Mouse (Mus musculus) heart, embryonic 11.5 days (tissue): ENCODE measurements at regions not wholly inside any gene's neighbourhood (a gene's known extent, or its start where the extent isn't known, plus 50 kb on each side); places are given as distances from the start of the nearest gene placed in this dataset.

Source experiments
- ATAC-seq: fragments of 200-750 bp; cut with Nextera tagmentation; replicated peaks from 2 replicates; pipeline ENCODE4 v1.8.0; 2017; ENCODE audit warnings: moderate library complexity; ENCODE audit not compliant: insufficient number of reproducible peaks, low FRiP score, low TSS enrichment
- H3K27ac ChIP-seq: fragments of 300-500 bp; sonication (generic); 2 replicates; pipeline ENCODE4 v1.5.1; 2014; ENCODE audit warnings: mild to moderate bottlenecking, low read depth, low read length
- H3K27me3 ChIP-seq: fragments of 300-500 bp; sonication (generic); 2 replicates; pipeline ENCODE4 v1.6.1; 2014; ENCODE audit warnings: mild to moderate bottlenecking, low read length, mixed read lengths; ENCODE audit not compliant: control insufficient read depth, insufficient read depth
- H3K36me3 ChIP-seq: fragments of 300-500 bp; sonication (generic); 2 replicates; pipeline ENCODE4 v1.6.1; 2014; ENCODE audit warnings: mild to moderate bottlenecking, low read length, moderate library complexity, mixed read lengths; ENCODE audit not compliant: control insufficient read depth, insufficient read depth
- H3K4me1 ChIP-seq: fragments of 300-500 bp; sonication (generic); 2 replicates; pipeline ENCODE4 v1.6.1; 2014; ENCODE audit warnings: low read length; ENCODE audit not compliant: control insufficient read depth, insufficient read depth
- H3K4me2 ChIP-seq: fragments of 300-500 bp; sonication (generic); 2 replicates; pipeline ENCODE4 v1.6.1; 2014; ENCODE audit warnings: mild to moderate bottlenecking, moderate library complexity
- H3K4me3 ChIP-seq: fragments of 300-500 bp; sonication (generic); 2 replicates; pipeline ENCODE4 v1.5.1; 2014; ENCODE audit warnings: low read depth, low read length
- H3K9ac ChIP-seq: fragments of 300-500 bp; sonication (generic); 2 replicates; pipeline ENCODE4 v1.6.1; 2014; ENCODE audit warnings: mild to moderate bottlenecking, low read depth, low read length, moderate library complexity
- H3K9me3 ChIP-seq: fragments of 300-500 bp; sonication (generic); replicated peaks from 2 replicates; pipeline ENCODE4 v1.6.1; 2016; ENCODE audit warnings: low read length; ENCODE audit not compliant: control insufficient read depth
- WGBS: fragments of 180-500 bp; shearing (Covaris S2); extraction: QIAGEN DNeasy Blood & Tissue Kit; methylation state at CpG from one replicate; pipeline ENCODE4 v1.1.7; 2014; ENCODE audit not compliant: insufficient replicate concordance; 5-methylcytosine and 5-hydroxymethylcytosine counted together

- 79% methylated on average over 7 of the region's 7 CpGs for WGBS
- Histone ChIP-seq H3K4me3 (no peak overlapping the region), H3K4me1 (no peaks in the 10 kb centered on the region), H3K4me2 (no peak overlapping the region), H3K9ac (no peak overlapping the region), H3K27ac (no peak overlapping the region), H3K9me3 (no peaks in the 10 kb centered on the region), H3K36me3 (no peaks in the 10 kb centered on the region), H3K27me3 (no peaks in the 10 kb centered on the region)
- ATAC-seq, result no peak
These were observed 346.5 kb downstream of the Prdm2 start for GRCm38 (mm10) chr4:142866341-142866740.

DNA sequence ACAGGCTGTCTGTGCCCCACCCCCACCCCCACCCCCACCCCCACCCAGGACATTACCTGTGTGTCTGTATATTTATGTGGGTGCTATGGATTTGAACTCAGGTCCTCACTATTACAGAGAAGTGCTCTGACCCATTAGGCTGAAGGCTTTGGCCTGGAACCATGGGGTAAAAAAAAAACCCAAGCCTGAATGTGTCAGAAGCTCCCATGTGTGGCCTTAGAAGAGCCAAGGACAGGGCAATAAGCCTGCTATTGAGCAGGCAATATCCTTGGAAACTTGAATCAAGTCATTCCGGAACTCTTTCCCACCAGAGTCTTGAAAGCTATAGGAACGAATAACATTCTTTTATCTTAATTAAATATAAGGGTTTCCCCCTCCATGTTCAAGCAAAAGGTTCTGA lies 347.2 kb downstream of the Prdm2 start:
- H3K27ac ChIP-seq, result no peak overlapping the region
- H3K9ac ChIP-seq, result no peak overlapping the region
- H3K27me3 ChIP-seq, result no peaks in the 10 kb centered on the region
- H3K4me1 ChIP-seq, result no peaks in the 10 kb centered on the region
- no peaks in the 10 kb centered on the region for H3K9me3 ChIP-seq
- WGBS, result 94% methylated on average over 2 of the region's 2 CpGs
- no peaks in the 10 kb centered on the region for H3K36me3 ChIP-seq
- no peak for ATAC-seq
- H3K4me2 ChIP-seq, result no peak overlapping the region
- H3K4me3 ChIP-seq, result no peak overlapping the region

DNA sequence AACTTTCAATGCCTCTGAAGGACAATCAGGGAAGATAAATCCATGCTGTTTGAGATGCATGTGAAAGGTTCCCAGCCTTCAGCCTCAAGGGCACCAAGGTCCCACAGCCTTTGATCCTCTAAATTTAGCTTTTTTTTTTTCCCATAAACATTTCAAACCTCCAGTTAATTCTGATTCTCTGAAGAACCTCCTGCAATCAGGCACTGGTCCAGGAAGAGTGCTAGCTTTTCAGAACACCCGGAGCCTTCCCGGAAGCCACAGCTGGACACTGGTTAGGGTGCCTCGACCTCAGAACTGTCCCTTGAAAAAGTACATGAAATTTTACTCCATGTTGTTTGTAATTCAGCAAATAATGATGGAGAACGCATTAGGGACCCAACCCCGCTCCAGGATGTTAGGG lies 348.9 kb downstream of the Prdm2 start:
- no peak overlapping the region for H3K4me2 ChIP-seq
- WGBS, result 74% methylated on average over 5 of the region's 5 CpGs
- no peak overlapping the region for H3K9ac ChIP-seq
- H3K27me3 ChIP-seq, result no peaks in the 10 kb centered on the region
- no peaks in the 10 kb centered on the region for H3K4me1 ChIP-seq
- no peak overlapping the region for H3K4me3 ChIP-seq
- no peaks in the 10 kb centered on the region for H3K36me3 ChIP-seq
- no peak overlapping the region for H3K27ac ChIP-seq
- no peak for ATAC-seq
- H3K9me3 ChIP-seq, result no peaks in the 10 kb centered on the region

DNA sequence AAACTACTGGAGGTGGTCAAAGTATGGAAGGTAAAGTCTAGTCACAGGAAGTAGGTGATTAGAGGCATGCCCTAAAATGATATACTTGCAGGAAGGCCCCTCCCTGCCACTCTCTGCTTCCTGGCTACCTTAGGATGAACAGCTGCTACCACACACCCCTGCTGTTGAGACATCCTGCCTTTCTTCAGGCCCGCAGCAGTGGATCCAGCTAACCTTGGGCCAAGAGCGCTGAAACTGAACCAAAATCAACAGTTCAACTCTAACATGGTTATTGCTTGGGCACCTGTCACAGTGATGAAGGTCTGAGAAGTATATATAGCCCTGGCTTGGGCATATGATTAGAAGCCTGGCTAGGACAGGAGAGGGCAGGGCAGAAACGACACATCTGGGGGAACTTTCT lies 352.4 kb downstream of the Prdm2 start:
- ATAC-seq, result no peak
- H3K36me3 ChIP-seq, result no peaks in the 10 kb centered on the region
- no peak overlapping the region for H3K4me2 ChIP-seq
- H3K9me3 ChIP-seq, result no peaks in the 10 kb centered on the region
- H3K27ac ChIP-seq, result no peak overlapping the region
- H3K4me3 ChIP-seq, result no peak overlapping the region
- H3K27me3 ChIP-seq, result no peaks in the 10 kb centered on the region
- H3K9ac ChIP-seq, result no peak overlapping the region
- WGBS, result 88% methylated on average over 3 of the region's 3 CpGs
- H3K4me1 ChIP-seq, result no peaks in the 10 kb centered on the region

- no peaks in the 10 kb centered on the region for H3K36me3 ChIP-seq
- ATAC-seq, result no peak
These were observed 356.2 kb downstream of the Prdm2 start for GRCm38 (mm10) chr4:142856626-142857025.

GRCm38 (mm10) chr4:142855635-142856034 lies 357.2 kb downstream of the Prdm2 start:
- Histone ChIP-seq H3K9ac (no peak overlapping the region), H3K4me1 (no peaks in the 10 kb centered on the region), H3K4me3 (no peak overlapping the region), H3K27ac (no peak overlapping the region), H3K9me3 (no peaks in the 10 kb centered on the region; the same call in 1 of the 2 replicates), H3K36me3 (no peaks in the 10 kb centered on the region), H3K4me2 (no peak overlapping the region), H3K27me3 (no peaks in the 10 kb centered on the region)
- no peak for ATAC-seq
- 82% methylated on average over 6 of the region's 6 CpGs for WGBS

More at GRCm38 (mm10) chr4:142856626-142857025, 356.2 kb downstream of the Prdm2 start:
- Histone ChIP-seq H3K4me2 (no peak overlapping the region), H3K9ac (no peak overlapping the region), H3K27ac (no peak overlapping the region), H3K27me3 (no peaks in the 10 kb centered on the region), H3K4me1 (no peaks in the 10 kb centered on the region), H3K4me3 (no peak overlapping the region), H3K9me3 (no peaks in the 10 kb centered on the region; the same call in 1 of the 2 replicates)
- 57% methylated on average over 6 of the region's 6 CpGs for WGBS

GRCm38 (mm10) chr4:142853924-142854323 lies 358.9 kb downstream of the Prdm2 start:
- WGBS, result 90% methylated on average over 15 of the region's 15 CpGs
- no peak for ATAC-seq
- Histone ChIP-seq H3K27me3 (no peaks in the 10 kb centered on the region), H3K9me3 (no peaks in the 10 kb centered on the region; the same call in 1 of the 2 replicates), H3K4me2 (no peak overlapping the region), H3K36me3 (no peaks in the 10 kb centered on the region), H3K4me1 (no peaks in the 10 kb centered on the region), H3K27ac (no peak overlapping the region), H3K4me3 (no peak overlapping the region), H3K9ac (no peak overlapping the region)

DNA sequence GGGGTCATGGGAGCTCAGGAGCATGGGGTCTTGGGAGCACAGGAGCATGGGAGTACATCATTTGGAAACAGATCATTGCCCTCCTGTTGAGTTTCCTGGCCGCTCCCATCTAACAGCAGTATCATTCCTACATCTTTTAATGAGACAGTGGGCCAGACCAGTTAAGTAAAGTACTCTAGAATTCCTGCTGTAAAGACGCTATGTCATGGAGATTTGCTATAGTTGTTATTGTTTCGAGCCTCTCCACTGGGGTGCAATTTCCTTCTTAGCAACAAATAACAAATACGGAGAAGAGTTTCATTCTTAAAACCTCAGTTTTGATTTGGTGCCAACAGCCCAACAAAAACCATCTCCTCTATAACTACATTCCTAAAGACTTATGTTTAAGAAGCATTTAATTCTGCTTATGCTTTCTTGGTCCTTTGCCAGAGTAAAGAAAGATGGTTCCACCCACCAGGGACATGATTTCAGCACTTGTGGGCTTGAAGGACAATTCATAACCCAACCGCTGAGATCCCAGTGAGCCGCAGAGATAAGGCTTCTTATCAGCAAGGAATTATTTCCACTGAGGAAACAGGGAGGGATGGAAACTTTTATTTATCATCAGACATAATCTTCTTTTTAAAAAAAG lies 367.6 kb downstream of the Prdm2 start:
- no peak overlapping the region for H3K4me2 ChIP-seq
- H3K27me3 ChIP-seq, result no peaks in the 10 kb centered on the region
- 57% methylated on average over 6 of the region's 6 CpGs for WGBS
- no peaks in the 10 kb centered on the region for H3K4me1 ChIP-seq
- H3K36me3 ChIP-seq, result no peaks in the 10 kb centered on the region
- H3K4me3 ChIP-seq, result no peak overlapping the region
- no peak for ATAC-seq
- H3K9me3 ChIP-seq, result no peaks in the 10 kb centered on the region
- no peak overlapping the region; the same call in 1 of the 2 replicates for H3K27ac ChIP-seq
- H3K9ac ChIP-seq, result no peak overlapping the region

DNA sequence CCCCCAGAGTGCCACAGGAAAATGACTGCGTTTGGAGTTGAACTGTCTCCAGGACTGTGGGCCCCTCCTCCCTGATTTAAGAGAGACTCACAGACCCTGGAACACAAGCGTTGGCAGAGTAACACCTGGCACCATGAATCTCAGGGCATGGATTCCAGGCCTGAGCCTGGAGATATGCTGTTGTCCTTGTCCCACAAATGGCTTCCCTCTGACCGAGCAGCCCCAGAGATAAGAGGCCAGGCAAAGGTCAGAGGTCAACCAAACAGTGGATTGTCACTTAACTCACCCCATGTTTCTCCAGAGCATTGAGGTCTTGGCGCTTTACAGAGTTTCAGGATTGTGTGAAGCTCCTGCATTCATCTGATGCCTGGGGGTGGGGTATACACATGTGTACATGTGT lies 373.3 kb downstream of the Prdm2 start:
- 21% methylated on average over 4 of the region's 4 CpGs for WGBS

More for the DNA sequence above, 373.3 kb downstream of the Prdm2 start:
- Histone ChIP-seq H3K4me3 (no peak overlapping the region), H3K4me2 (no peak overlapping the region), H3K27me3 (no peaks in the 10 kb centered on the region), H3K4me1 (0 out of 2 replicates have a peak, but pooled peaks cover 4% of the 10 kb centered on the region), H3K9me3 (no peaks in the 10 kb centered on the region), H3K36me3 (no peaks in the 10 kb centered on the region), H3K27ac (no peak overlapping the region), H3K9ac (no peak overlapping the region)
- no peak for ATAC-seq
